Mouse (Mus musculus) heart, adult 18-20 months (tissue): ENCODE measurements around the gene Smok2a. TPM values are rescaled to one million over a fixed set of nuclear protein-coding genes. Genes with fewer than 3 reads are reported as not detected.
"Not testable (repeated sequence)": the region's sequence is repeated elsewhere in the genome, so short reads cannot be mapped to it uniquely, and the experiment has no call there.

Experiments
- DNase-seq, 2 experiments: peaks; one replicate each; pipeline ENCODE4 v3.0.0; 2021 to 2022; ENCODE audit warnings: mixed read lengths in 1 of 2
- total RNA-seq, 2 experiments: library from RNA; stranded (reverse); gene quantifications; 2 replicates each; pipeline ENCODE4 v1.2.3; 2021

Smok2a gene
- total RNA-seq, 2 experiments from 2014 or later, result not detected

DNA sequence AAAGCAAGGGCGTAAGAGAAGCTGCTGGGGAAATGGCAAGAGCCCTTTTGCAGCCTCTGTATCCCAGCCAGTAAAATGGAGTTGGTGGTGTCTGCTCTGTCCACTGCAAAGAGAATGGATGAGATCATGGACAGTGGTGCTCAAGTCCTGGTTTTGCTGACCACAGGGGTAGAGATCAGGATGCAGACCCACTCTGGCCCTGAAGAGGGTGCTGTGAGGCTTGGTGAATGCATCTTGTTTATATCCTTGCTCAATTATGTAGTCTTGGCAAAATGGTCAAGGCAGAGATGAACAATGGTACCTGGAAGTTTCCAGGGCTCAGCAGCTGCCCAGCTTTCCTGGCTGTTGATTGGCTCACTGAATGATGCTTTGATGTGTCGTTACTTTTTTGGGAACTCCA is 5.4 kb upstream of the Smok2a start:
- peak; percentile 14 to 28 for DNase-seq

GRCm38 (mm10) chr17:13221921-13222320 is 933 bp downstream of the Smok2a start:
- DNase-seq, result not testable (repeated sequence)

DNA sequence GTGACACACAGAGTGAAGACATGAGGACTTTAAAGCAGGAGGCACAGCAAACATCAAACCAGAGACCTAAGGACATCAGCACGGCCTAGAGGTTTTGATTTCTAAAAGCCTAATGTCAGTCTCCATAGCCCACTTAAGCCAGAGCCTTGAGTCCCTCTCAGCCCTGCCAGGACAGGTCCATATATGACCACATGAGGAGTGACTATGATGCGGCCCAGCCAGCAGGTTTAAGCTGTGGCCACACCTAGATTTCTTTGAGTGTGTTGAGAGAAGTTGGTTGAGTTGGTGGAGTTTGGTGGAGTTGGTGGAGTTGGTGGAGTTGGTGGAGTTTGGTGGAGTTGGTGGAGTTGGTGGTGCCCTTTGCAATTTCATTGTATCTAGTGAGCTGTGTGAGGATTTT is 9.0 kb downstream of the Smok2a start, which contains the start of gene Smok2b:
Smok2b (plus strand) TSS at position 301 of the 400 bp plus-strand sequence.
- not testable (repeated sequence) for DNase-seq

DNA sequence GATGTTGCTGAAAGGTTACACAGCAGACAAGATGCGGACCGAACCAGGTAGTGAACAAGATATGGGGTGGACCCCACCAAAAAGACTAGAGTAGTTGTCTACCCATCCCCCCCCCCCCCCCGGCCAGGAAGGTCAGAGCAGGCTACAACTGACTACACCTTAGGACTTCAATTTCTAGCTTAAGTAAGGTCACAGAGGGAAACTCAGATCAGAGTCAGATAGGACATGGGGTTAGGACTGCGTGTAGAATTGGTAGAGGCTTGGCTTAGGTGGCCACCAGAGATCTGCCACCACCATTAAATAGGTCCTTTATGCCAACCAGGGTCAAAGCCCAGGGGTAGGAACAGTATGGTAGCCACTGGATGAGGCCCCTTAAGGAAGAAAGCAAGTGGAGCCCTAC is 18.5 kb downstream of the Smok2a start:
- DNase-seq, result not testable (repeated sequence)

DNA sequence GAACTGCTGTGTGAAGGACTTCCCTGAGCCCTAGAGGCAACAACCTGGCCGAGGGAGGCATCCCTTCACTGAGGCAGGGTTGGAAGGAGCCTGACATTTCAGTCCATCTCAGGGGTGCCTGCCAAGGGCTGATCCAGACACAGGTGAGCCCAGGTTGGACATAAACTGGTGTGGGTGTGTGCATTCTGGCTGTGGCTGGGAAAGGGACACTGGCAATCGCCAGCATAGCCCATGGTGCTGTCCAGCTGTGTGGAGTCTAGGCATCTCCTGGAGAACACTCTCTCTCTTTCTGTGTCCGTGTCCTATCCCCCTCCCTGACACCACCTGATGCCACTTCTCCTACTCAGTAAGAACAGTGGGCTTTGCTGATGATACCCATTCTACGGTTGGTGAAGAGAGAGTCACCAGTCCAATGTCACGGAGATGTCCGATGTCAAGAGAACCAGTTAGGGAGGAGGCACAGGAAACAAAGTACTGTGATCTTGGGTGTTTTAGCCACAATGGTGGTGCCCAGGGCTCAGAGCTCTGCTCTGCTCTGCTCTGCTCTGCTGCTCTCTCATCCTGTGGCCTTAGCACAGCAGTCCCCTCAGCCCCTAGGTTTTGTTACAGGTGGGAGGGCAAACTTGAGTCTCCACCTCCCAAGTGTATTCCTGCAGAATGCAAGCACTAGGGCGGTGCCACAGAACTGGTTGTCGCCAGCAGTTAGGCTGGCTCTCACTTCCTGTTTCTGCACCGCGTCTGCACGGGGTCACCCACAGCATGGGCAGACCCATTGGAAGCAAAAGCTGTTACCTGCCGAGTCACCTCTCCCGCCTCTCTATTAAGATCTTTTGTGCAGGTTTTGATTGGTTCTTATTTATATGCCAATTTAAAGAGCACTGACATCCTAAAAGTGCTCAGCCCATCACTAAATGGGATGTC is 20.1 kb downstream of the Smok2a start:
- not testable (repeated sequence) for DNase-seq

DNA sequence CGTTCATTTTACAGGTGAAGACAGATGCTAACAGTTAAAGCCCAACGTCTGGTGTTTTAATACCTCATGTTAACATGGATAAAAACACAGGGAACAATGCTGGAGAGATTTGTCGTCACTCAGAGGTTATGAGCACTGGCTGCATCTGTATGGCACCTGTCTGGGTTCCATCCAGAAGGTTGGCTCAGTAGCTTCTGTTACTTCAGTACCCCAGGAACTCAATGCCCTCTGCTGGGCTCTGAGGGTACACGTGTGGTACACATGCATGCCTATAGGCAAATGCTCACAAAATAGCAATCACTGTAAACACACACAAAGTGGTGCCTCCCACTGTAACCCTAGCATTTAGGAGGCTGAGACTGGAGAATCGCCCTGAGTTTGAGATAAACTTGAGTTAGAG is 33.8 kb downstream of the Smok2a start:
- DNase-seq, result not testable (repeated sequence)

Other genes with a start within 250 kb of the Smok2a start
- gene Wtap, start 227.0 kb upstream of the Smok2a start, total RNA-seq, result 10 to 100 TPM; 30.2 to 34.1 TPM
- gene Sod2, start 214.3 kb upstream of the Smok2a start, total RNA-seq, result 1,000 to 10,000 TPM; 1,031 to 1,107 TPM
- gene Gpr31b, start 168.9 kb upstream of the Smok2a start, total RNA-seq, result under 1 TPM in 1 of 2 experiments, not detected in 1; 0.32 TPM
- gene Tcp10b, start 160.1 kb upstream of the Smok2a start, total RNA-seq, result not detected
- gene Unc93a, start 89.4 kb upstream of the Smok2a start, total RNA-seq, result not detected
- not detected for gene Smok2b, start 9.1 kb downstream of the Smok2a start, total RNA-seq
- not detected for gene Tcp10c, start 133.4 kb downstream of the Smok2a start, total RNA-seq